Mouse (Mus musculus) heart, adult 2 months (tissue): ENCODE measurements around the gene Nat8f6. TPM values are rescaled to one million over a fixed set of nuclear protein-coding genes. Genes with fewer than 3 reads are reported as not detected.
"Not testable (repeated sequence)": the region's sequence is repeated elsewhere in the genome, so short reads cannot be mapped to it uniquely, and the experiment has no call there.

Experiments used
- DNase-seq, 2 experiments: peaks; one replicate each; pipeline ENCODE4 v3.0.0; 2021
- H3K27ac ChIP-seq: fragments of 200-600 bp; 2 replicates; pipeline ENCODE4 v1.8.1; 2022
- H3K27me3 ChIP-seq: fragments of 200-500 bp; 2 replicates; pipeline ENCODE4 v1.6.1; 2012; ENCODE audit warnings: mild to moderate bottlenecking, low read length, inconsistent platforms, mixed read lengths; ENCODE audit not compliant: control insufficient read depth, insufficient read depth
- H3K36me3 ChIP-seq: fragments of 200-500 bp; 2 replicates; pipeline ENCODE4 v1.6.1; 2012; ENCODE audit warnings: low read length, inconsistent platforms; ENCODE audit not compliant: control insufficient read depth, insufficient read depth
- H3K4me1 ChIP-seq: fragments of 200-500 bp; 2 replicates; pipeline ENCODE4 v1.6.1; 2011; ENCODE audit warnings: low read length; ENCODE audit not compliant: control insufficient read depth, insufficient read depth
- H3K4me3 ChIP-seq: fragments of 200-600 bp; 2 replicates; pipeline ENCODE4 v1.8.1; 2022
- H3K79me2 ChIP-seq: fragments of 200-500 bp; replicated peaks from 2 replicates; pipeline ENCODE4 v1.6.1; 2012; ENCODE audit warnings: mild to moderate bottlenecking, inconsistent platforms, low read length, moderate library complexity, mixed read lengths; ENCODE audit not compliant: control insufficient read depth, insufficient read depth
- H3K9ac ChIP-seq: fragments of 200-500 bp; 2 replicates; pipeline ENCODE4 v1.6.1; 2012; ENCODE audit warnings: low read depth, mild to moderate bottlenecking, control low read depth, inconsistent platforms, low read length, mixed read lengths
- CTCF ChIP-seq: fragments of 200-600 bp; IDR thresholded peaks from 2 replicates; pipeline ENCODE4 v1.8.1; 2022; ENCODE audit warnings: antibody characterized with exemption, mild to moderate bottlenecking, moderate library complexity
- EP300 ChIP-seq: fragments of 200-500 bp; IDR thresholded peaks from 2 replicates; pipeline ENCODE4 v1.6.1; 2011; ENCODE audit warnings: low read depth, low read length, control low read depth; ENCODE audit not compliant: insufficient read depth
- POLR2A ChIP-seq: fragments of 200-500 bp; IDR thresholded peaks from 2 replicates; pipeline ENCODE4 v1.6.1; 2011; ENCODE audit warnings: mild to moderate bottlenecking, low read depth, low read length, control low read depth; ENCODE audit not compliant: insufficient read depth
- WGBS: fragments of 180-500 bp; shearing (Covaris S2); methylation state at CpG from one replicate; pipeline ENCODE4 v1.1.7; 2018; 5-methylcytosine and 5-hydroxymethylcytosine counted together
- intact Hi-C: fragments of 180-260 bp; cut with DNase I; formaldehyde crosslinking; loops from one replicate; pipeline ENCODE4 v1.15.1; 2025
- long read RNA-seq: library from polyadenylated mRNA; stranded (forward); transcript quantifications from one replicate; pipeline ENCODE4 v2.0.0, GENCODE M21; 2021
- polyA plus RNA-seq: library from polyadenylated mRNA; depleted of rRNA; stranded (reverse); fragments of >200 nt; gene quantifications from 2 replicates; pipeline ENCODE4 v1.2.3, GENCODE M21; 2012; rRNA removed
- total RNA-seq, 2 experiments: library from RNA; stranded (reverse); gene quantifications; 2 replicates each; pipeline ENCODE4 v1.2.3; 2021

Gene Nat8f6
- under 1 TPM in 1 of 2 experiments, not detected in 1; 0.18 TPM for total RNA-seq
- polyA plus RNA-seq = 0.29 and 0.73 TPM in 2 replicates
- long read RNA-seq = 0 reads

DNA sequence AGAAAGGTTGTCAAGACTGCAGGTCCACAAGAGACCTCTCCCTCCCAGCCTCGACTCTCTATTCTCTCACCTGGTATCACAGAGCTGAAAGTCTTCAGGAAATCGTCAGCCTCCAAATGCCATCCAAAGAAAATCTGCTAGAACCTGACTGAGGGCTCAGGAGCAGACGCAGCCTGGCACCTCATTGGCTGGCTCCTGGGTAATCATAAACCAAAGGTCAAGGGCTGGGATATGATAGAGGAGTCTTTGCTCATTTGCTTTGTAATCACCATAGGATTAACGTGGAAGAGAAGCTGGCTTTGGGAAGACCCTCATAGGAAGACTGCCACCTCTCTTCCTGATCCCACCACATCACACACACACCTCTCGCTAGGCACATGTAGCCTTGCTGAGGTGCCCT lies at the start of gene Nat8f6, which contains the start of gene Nat8f5:
Gene Nat8f6 (minus strand): TSS at position 118 of the 400 bp plus-strand sequence.
Gene Nat8f5 (minus strand): TSS at position 136 of the 400 bp plus-strand sequence.
- Histone ChIP-seq H3K9ac (no peak within 1 kb of the TSS), H3K4me1 (no peaks in the 10 kb centered on the region), H3K27me3 (no peaks in the 10 kb centered on the region), H3K27ac (no peak within 1 kb of the TSS), H3K4me3 (no peak within 1 kb of the TSS), H3K79me2 (no peaks in the 10 kb centered on the region), H3K36me3 (no peaks in the 10 kb centered on the region)
- 78% methylated on average over 5 of the region's 5 CpGs for WGBS
- no peak for TF ChIP-seq CTCF
- TF ChIP-seq POLR2A = no peak
- no peak for TF ChIP-seq EP300
- intact Hi-C loops = no loop called here
- DNase-seq = no peak

DNA sequence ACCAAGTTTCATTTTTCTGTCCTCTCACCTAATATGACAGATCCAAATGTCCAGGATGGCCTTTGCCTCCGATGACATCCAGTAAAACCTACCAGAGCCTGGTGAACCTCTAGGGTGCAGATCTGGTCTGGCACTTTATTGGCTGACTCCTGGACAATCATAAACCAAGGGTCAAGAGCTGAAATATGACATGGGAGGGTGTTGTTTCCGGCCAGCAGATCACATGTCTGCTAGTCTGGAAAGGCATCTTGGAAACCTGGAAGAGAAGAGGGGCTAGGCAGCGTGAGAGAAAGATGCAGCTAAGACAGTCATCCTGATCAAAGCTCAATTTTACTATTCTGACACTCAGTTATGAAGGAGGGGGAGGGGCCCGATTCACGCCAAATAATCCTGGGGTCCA lies 48.3 kb upstream of the Nat8f6 start, which contains the start of gene Nat8f2:
Gene Nat8f2 (minus strand): TSS at position 153 of the 400 bp plus-strand sequence.
- H3K36me3 ChIP-seq, H3K27ac ChIP-seq, H3K79me2 ChIP-seq, intact Hi-C loops, H3K27me3 ChIP-seq, H3K4me3 ChIP-seq, H3K9ac ChIP-seq, DNase-seq, H3K4me1 ChIP-seq: not testable (repeated sequence)
- WGBS = 84% methylated on average over 5 of the region's 5 CpGs

GRCm38 (mm10) chr6:85867726-85868690 lies 47.3 kb upstream of the Nat8f6 start:
- 53% methylated on average over 8 of the region's 8 CpGs for WGBS
- Histone ChIP-seq H3K79me2 (no peaks in the 10 kb centered on the region), H3K27me3 (no peaks in the 10 kb centered on the region), H3K4me3 (no peak overlapping the region), H3K4me1 (no peaks in the 10 kb centered on the region), H3K9ac (no peak overlapping the region), H3K36me3 (no peaks in the 10 kb centered on the region), H3K27ac (no peak overlapping the region)
- intact Hi-C loops = no loop called here
- TF ChIP-seq CTCF = no peak
- no peak for TF ChIP-seq EP300
- no peak for TF ChIP-seq POLR2A
- no peak for DNase-seq

- DNase-seq, H3K4me1 ChIP-seq, H3K27ac ChIP-seq, H3K79me2 ChIP-seq, intact Hi-C loops, H3K27me3 ChIP-seq, H3K36me3 ChIP-seq, H3K9ac ChIP-seq, H3K4me3 ChIP-seq: not testable (repeated sequence)
- WGBS = 53% methylated on average over 1 of the region's 1 CpGs
Measured at GRCm38 (mm10) chr6:85866995-85867394, 46.2 kb upstream of the Nat8f6 start.

DNA sequence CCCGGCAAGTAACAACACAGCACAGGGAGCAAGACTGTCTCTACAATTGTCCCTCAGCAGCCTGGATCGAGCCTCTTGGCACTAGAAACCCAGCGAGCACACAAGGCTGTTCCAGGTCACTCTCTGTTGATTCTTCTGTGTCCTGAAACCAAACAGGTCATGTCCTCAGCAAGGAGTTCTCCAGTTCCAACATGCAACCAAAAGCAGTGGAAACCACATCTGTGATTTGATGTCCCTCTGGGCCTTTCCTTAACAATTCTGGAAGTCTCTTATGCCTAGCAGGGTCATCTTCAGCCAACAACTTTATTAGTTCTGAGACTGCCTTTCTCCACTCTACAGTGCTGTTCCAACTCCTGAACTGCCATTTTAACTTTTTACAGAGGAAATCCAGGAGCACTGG lies 45.4 kb upstream of the Nat8f6 start:
- H3K27ac ChIP-seq, H3K9ac ChIP-seq, H3K27me3 ChIP-seq, intact Hi-C loops, H3K36me3 ChIP-seq, DNase-seq, H3K4me3 ChIP-seq, H3K79me2 ChIP-seq, H3K4me1 ChIP-seq: not testable (repeated sequence)
- 62% methylated on average over 3 of the region's 3 CpGs for WGBS

DNA sequence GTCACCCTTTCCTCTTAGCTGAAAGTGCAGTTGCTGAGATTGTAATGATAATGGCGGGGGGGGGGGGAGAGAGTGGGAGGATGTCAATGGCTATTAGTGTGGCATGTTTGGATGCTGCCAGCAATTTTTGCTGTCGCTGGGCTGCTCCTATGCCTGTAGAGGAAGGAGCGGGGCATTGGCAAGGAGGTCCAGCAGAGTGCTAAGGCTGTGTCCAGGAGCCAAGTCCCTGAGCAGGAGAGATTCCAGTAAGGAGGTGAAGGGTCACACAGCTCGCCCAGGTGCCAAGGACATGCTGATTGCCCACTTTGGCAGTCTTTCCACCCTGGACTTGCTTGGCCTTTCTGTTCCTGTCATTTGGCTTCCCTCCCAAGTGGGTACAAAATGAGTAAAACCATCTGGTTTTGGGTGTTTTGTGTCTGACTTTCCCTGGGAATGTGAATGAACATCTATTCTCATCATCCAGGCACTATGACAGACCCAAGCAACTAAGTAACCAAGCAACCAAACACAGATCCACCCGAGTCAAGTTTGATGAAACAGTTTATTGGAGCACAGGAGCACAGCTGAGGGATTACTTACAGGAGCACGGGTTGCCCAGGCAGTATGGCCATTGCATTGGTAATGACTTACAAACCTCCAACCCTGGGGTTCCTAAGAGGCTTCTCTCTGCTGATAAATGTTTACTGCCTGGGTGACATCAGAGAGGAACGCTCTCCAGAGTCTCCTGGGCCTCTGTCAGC lies 44.3 kb upstream of the Nat8f6 start:
- H3K4me1 ChIP-seq, H3K4me3 ChIP-seq, H3K79me2 ChIP-seq, intact Hi-C loops, H3K36me3 ChIP-seq, H3K9ac ChIP-seq, H3K27ac ChIP-seq, H3K27me3 ChIP-seq: not testable (repeated sequence)
- 67% methylated on average over 6 of the region's 7 CpGs for WGBS
- DNase-seq = peak in 1 of 2 experiments; percentile 23
